16 mouse cellular contexts compared by ENCODE assay signal in the genomic region with DNA sequence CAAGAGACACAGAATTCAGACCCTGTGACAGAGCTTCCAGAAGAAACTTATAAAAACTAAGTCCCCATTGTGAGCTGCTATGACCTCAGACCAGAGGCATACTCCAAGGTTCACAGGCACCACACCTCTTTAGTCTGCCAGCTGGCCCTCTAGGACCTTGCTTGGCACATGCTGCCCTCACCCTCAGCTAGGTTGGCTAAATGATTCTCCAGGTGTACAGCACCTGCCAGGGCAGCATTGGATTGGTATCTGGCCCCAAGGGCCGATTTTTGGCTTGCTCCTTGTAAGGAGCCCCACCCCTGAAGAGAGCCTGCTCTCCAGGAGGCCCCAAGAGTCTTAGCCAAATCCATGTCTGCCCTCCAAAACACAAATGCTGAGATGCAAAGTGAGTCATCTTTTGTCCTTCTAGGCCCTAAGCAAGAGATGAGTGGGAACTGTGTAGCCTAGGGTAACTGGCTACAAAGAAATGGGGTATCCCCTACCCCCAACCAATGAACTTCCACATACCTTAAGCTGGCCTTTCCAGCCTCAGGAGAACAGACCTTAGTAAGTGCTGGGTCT. TPM values are rescaled to one million over a fixed set of nuclear protein-coding genes. Genes with fewer than 3 reads are reported as not detected.
DNase-seq lines count a peak whose midpoint lies in the region; ATAC-seq and TF ChIP-seq lines count a peak whose summit lies in the region.
"Had no signal": no experiment of that assay in that cellular context is flagged by ENCODE, and none has a peak within 500 bp of the region (broad histone marks: within the 10 kb centered on the region; RNA-seq: fewer than 3 reads in every experiment).

No protein-coding gene starts in this region.

- peak overlapping the region; percentile 21; the same call in 1 of the 2 replicates for H3K9ac ChIP-seq in hindbrain, postnatal 0 days (replicated peaks; ENCODE audit: low read length)
- H3K9ac ChIP-seq in liver, adult 2 months (ENCODE audit: low read depth, low read length) = no peak overlapping the region
- no peak overlapping the region for H3K9ac ChIP-seq in liver, embryonic 11.5 days (ENCODE audit: low read depth, low read length)
- H3K9ac ChIP-seq in liver, embryonic 14.5 days (replicated peaks) = peak overlapping the region; percentile 12; the same call in 1 of the 2 replicates
- H3K9ac ChIP-seq: embryonic facial prominence, embryonic 12.5 days; hindbrain, embryonic 15.5 days had no signal

- WGBS in hindbrain, postnatal 0 days = 58% methylated on average over 1 of the region's 1 CpGs
- WGBS in hindbrain, embryonic 10.5 days = 83% methylated on average over 1 of the region's 1 CpGs
- WGBS in liver, adult 2 months = 13% methylated on average over 1 of the region's 1 CpGs
- 57% methylated on average over 1 of the region's 1 CpGs for WGBS in liver, embryonic 11.5 days
- 42% methylated on average over 1 of the region's 1 CpGs for WGBS in liver, embryonic 14.5 days (ENCODE audit: insufficient replicate concordance)

- H3K4me1 ChIP-seq in hindbrain, postnatal 0 days (ENCODE audit: insufficient read depth, low read length) = peaks cover 17% of the 10 kb centered on the region
- H3K4me1 ChIP-seq in hindbrain, embryonic 10.5 days (replicated peaks) = peaks cover 57% of the 10 kb centered on the region
- peaks cover 37% of the 10 kb centered on the region for H3K4me1 ChIP-seq in liver, adult 2 months (ENCODE audit: control insufficient read depth, insufficient read depth, low read length)
- peaks cover 64% of the 10 kb centered on the region for H3K4me1 ChIP-seq in liver, embryonic 11.5 days (replicated peaks; ENCODE audit: control insufficient read depth, insufficient read depth, low read length)
- peaks cover 36 to 56% of the 10 kb centered on the region in 2 experiments for H3K4me1 ChIP-seq in liver, embryonic 14.5 days (replicated peaks; ENCODE audit: control insufficient read depth in 2 of 2, insufficient read depth in 2 of 2, low read length in 1 of 2)

- no peak overlapping the region for H3K4me2 ChIP-seq in hindbrain, postnatal 0 days (ENCODE audit: low read depth, low read length)
- no peak overlapping the region for H3K4me2 ChIP-seq in liver, embryonic 11.5 days
- H3K4me2 ChIP-seq in liver, embryonic 14.5 days (ENCODE audit: low read depth) = no peak overlapping the region
- H3K4me2 ChIP-seq: embryonic facial prominence, embryonic 12.5 days; hindbrain, embryonic 15.5 days; neural tube, embryonic 12.5 days had no signal

- H3K27me3 ChIP-seq in hindbrain, postnatal 0 days (ENCODE audit: insufficient read depth, low read length) = no peaks in the 10 kb centered on the region
- H3K27me3 ChIP-seq in hindbrain, embryonic 10.5 days (ENCODE audit: insufficient read depth, poor library complexity, severe bottlenecking) = no peaks in the 10 kb centered on the region
- no peaks in the 10 kb centered on the region for H3K27me3 ChIP-seq in liver, adult 2 months (ENCODE audit: control insufficient read depth, insufficient read depth, low read length)
- H3K27me3 ChIP-seq in liver, embryonic 11.5 days (replicated peaks; ENCODE audit: control insufficient read depth, insufficient read depth, low read length) = no peaks in the 10 kb centered on the region
- H3K27me3 ChIP-seq in liver, embryonic 14.5 days (ENCODE audit: control insufficient read depth, insufficient read depth, low read length) = no peaks in the 10 kb centered on the region
- H3K27me3 ChIP-seq: embryonic facial prominence, embryonic 12.5 days; hindbrain, embryonic 15.5 days; neural tube, embryonic 12.5 days had no signal

- peak; percentile 57 for DNase-seq in cerebellum, adult 9-11 months
- no peak for DNase-seq in cerebellum, adult 11 months
- DNase-seq in hindbrain, postnatal 0 days (ENCODE audit: low spot score) = no peak
- DNase-seq in hindbrain, embryonic 10.5 days (ENCODE audit: low spot score) = no peak
- DNase-seq in liver, adult 2 months (ENCODE audit: extremely low read depth, low read depth, low spot score) = peak; percentile 91
- no peak for DNase-seq in liver, embryonic 11.5 days (ENCODE audit: low spot score)
- DNase-seq in liver, embryonic 14.5 days (ENCODE audit: low read depth in 3 of 3, low spot score in 3 of 3) = no peak
- DNase-seq in layer of hippocampus, postnatal 14 days (ENCODE audit: low spot score in 2 of 2) = no peak
- DNase-seq: adrenal gland, adult 8-10 months; lung, postnatal 14 days; right cerebral cortex, postnatal 14 days had no signal

- H3K9me3 ChIP-seq in hindbrain, postnatal 0 days (ENCODE audit: low read length) = no peaks in the 10 kb centered on the region
- no peaks in the 10 kb centered on the region for H3K9me3 ChIP-seq in hindbrain, embryonic 10.5 days
- H3K9me3 ChIP-seq in liver, embryonic 11.5 days (ENCODE audit: control insufficient read depth, low read length) = no peaks in the 10 kb centered on the region
- H3K9me3 ChIP-seq in liver, embryonic 14.5 days (ENCODE audit: control insufficient read depth, low read length) = no peaks in the 10 kb centered on the region
- H3K9me3 ChIP-seq: embryonic facial prominence, embryonic 12.5 days; hindbrain, embryonic 15.5 days; neural tube, embryonic 12.5 days had no signal

- no peak for TF ChIP-seq CTCF in hindbrain, postnatal 0 days (IDR thresholded peaks at IDR 0.05; ENCODE audit: low read depth)
- TF ChIP-seq CTCF in liver, adult 2 months (IDR thresholded peaks at IDR 0.05; ENCODE audit: low read depth, low read length) = no peak
- no peak for TF ChIP-seq CTCF in liver, embryonic 14.5 days (IDR thresholded peaks at IDR 0.05; ENCODE audit: low read depth)

- peaks cover 73% of the 10 kb centered on the region for H3K79me2 ChIP-seq in liver, adult 2 months (ENCODE audit: control insufficient read depth, insufficient read depth, low read length)

- H3K27ac ChIP-seq in hindbrain, postnatal 0 days = no peak overlapping the region
- H3K27ac ChIP-seq in hindbrain, embryonic 10.5 days = no peak overlapping the region
- H3K27ac ChIP-seq in liver, adult 2 months (replicated peaks; ENCODE audit: insufficient read depth, low read depth, low read length) = no peak overlapping the region
- no peak overlapping the region for H3K27ac ChIP-seq in liver, embryonic 11.5 days (ENCODE audit: low read depth, low read length)
- H3K27ac ChIP-seq in liver, embryonic 14.5 days = no peak overlapping the region
- H3K27ac ChIP-seq: embryonic facial prominence, embryonic 12.5 days; hindbrain, embryonic 15.5 days; neural tube, embryonic 12.5 days had no signal

- no peak for TF ChIP-seq POLR2A in liver, adult 2 months (IDR thresholded peaks at IDR 0.05; ENCODE audit: extremely low read depth, insufficient read depth, low read length)

- ATAC-seq in hindbrain, postnatal 0 days = no peak
- ATAC-seq in liver, embryonic 11.5 days (replicated peaks; ENCODE audit: low FRiP score) = no peak
- no peak for ATAC-seq in liver, embryonic 14.5 days (ENCODE audit: insufficient read depth)

- 0 out of 2 replicates have a peak, but pooled peaks cover 5% of the 10 kb centered on the region for H3K36me3 ChIP-seq in hindbrain, postnatal 0 days (ENCODE audit: insufficient read depth, low read length)
- H3K36me3 ChIP-seq in hindbrain, embryonic 10.5 days = peaks cover 76% of the 10 kb centered on the region
- peaks cover 7% of the 10 kb centered on the region; the same call in 1 of the 2 replicates for H3K36me3 ChIP-seq in liver, adult 2 months (ENCODE audit: control insufficient read depth, insufficient read depth, low read length)
- peaks cover 19% of the 10 kb centered on the region for H3K36me3 ChIP-seq in liver, embryonic 11.5 days (ENCODE audit: control insufficient read depth, insufficient read depth, low read length)
- H3K36me3 ChIP-seq in liver, embryonic 14.5 days (replicated peaks; ENCODE audit: control insufficient read depth, insufficient read depth, low read depth) = peaks cover 54% of the 10 kb centered on the region

- no peak overlapping the region for H3K4me3 ChIP-seq in hindbrain, postnatal 0 days (ENCODE audit: low read length)
- no peak overlapping the region for H3K4me3 ChIP-seq in hindbrain, embryonic 10.5 days
- no peak overlapping the region for H3K4me3 ChIP-seq in liver, adult 2 months (ENCODE audit: insufficient read depth, low read depth, low read length)
- H3K4me3 ChIP-seq in liver, embryonic 11.5 days (ENCODE audit: low read depth, low read length) = no peak overlapping the region
- H3K4me3 ChIP-seq in liver, embryonic 14.5 days (ENCODE audit: insufficient read depth in 1 of 2, low read depth in 2 of 2, low read length in 2 of 2) = no peak overlapping the region
- H3K4me3 ChIP-seq: embryonic facial prominence, embryonic 12.5 days; hindbrain, embryonic 15.5 days; neural tube, embryonic 12.5 days had no signal

- no peak for TF ChIP-seq EP300 in liver, embryonic 14.5 days (IDR thresholded peaks at IDR 0.05; ENCODE audit: low read depth)

RNA-seq across cellular contexts. Expression of gene Upf1, which starts 5.1 kb away (rescaled TPM):
- 40.4 and 48.4 TPM in 2 replicates for total RNA-seq in hindbrain, postnatal 0 days (2014; rRNA removed)
- 8.6 and 10.3 TPM in 2 replicates for polyA plus RNA-seq in hindbrain, postnatal 0 days (2015; fragmentation: Nextera tagmentation; extraction: Ambion mirVana)
- 19.0 and 25.0 TPM in 2 replicates for polyA plus RNA-seq in hindbrain, embryonic 10.5 days (2016; fragmentation: Nextera tagmentation; extraction: Ambion mirVana)
- total RNA-seq in liver, adult 2 months (2014; rRNA removed) = 19.0 and 26.3 TPM in 2 replicates
- 20.3 and 22.3 TPM in 2 replicates for polyA plus RNA-seq in liver, adult 2 months (2012; rRNA removed)
- polyA plus RNA-seq in liver, embryonic 11.5 days (2014; fragmentation: Nextera tagmentation; extraction: Ambion mirVana) = 21.1 and 23.7 TPM in 2 replicates
- polyA plus RNA-seq in liver, embryonic 14.5 days (2012; rRNA removed) = 12.3 and 14.1 TPM in 2 replicates
- 9.3 and 11.6 TPM in 2 replicates for polyA plus RNA-seq in liver, embryonic 14.5 days (2014; fragmentation: Nextera tagmentation; extraction: Ambion mirVana)
- total RNA-seq in layer of hippocampus, postnatal 14 days (2021) = 10 to 100 TPM; 50.3 to 54.9 TPM

RNA-seq across cellular contexts. Expression of gene Gdf1, which starts 18.3 kb away (rescaled TPM):
- total RNA-seq in hindbrain, postnatal 0 days (2014; rRNA removed) = 5.3 and 8.4 TPM in 2 replicates
- polyA plus RNA-seq in hindbrain, postnatal 0 days (2015; fragmentation: Nextera tagmentation; extraction: Ambion mirVana) = 6.0 and 6.9 TPM in 2 replicates
- polyA plus RNA-seq in hindbrain, embryonic 10.5 days (2016; fragmentation: Nextera tagmentation; extraction: Ambion mirVana) = 2.9 and 4.3 TPM in 2 replicates
- not detected in 2 replicates for total RNA-seq in liver, adult 2 months (2014; rRNA removed)
- polyA plus RNA-seq in liver, adult 2 months (2012; rRNA removed) = not detected in 2 replicates
- polyA plus RNA-seq in liver, embryonic 11.5 days (2014; fragmentation: Nextera tagmentation; extraction: Ambion mirVana) = 1.6 and 2.6 TPM in 2 replicates
- 0.16 and 0.22 TPM in 2 replicates for polyA plus RNA-seq in liver, embryonic 14.5 days (2012; rRNA removed)
- polyA plus RNA-seq in liver, embryonic 14.5 days (2014; fragmentation: Nextera tagmentation; extraction: Ambion mirVana) = not detected in 2 replicates
- total RNA-seq in layer of hippocampus, postnatal 14 days (2021) = 10 to 100 TPM; 11.2 to 22.7 TPM
- total RNA-seq: common myeloid progenitor, adult 5-6 weeks; megakaryocyte-erythroid progenitor cell, adult 5-6 weeks had no signal

RNA-seq across cellular contexts. Expression of gene Comp, which starts 25.4 kb away (rescaled TPM):
- total RNA-seq in hindbrain, postnatal 0 days (2014; rRNA removed) = 0.21 and 0.29 TPM in 2 replicates
- polyA plus RNA-seq in hindbrain, postnatal 0 days (2015; fragmentation: Nextera tagmentation; extraction: Ambion mirVana) = 0.25 and 0.33 TPM in 2 replicates
- 0.27 and 0.38 TPM in 2 replicates for polyA plus RNA-seq in hindbrain, embryonic 10.5 days (2016; fragmentation: Nextera tagmentation; extraction: Ambion mirVana)
- not detected in 2 replicates for total RNA-seq in liver, adult 2 months (2014; rRNA removed)
- 0.24 TPM in 1 of 2 replicates, not detected in the other for polyA plus RNA-seq in liver, adult 2 months (2012; rRNA removed)
- 0.43 and 0.48 TPM in 2 replicates for polyA plus RNA-seq in liver, embryonic 11.5 days (2014; fragmentation: Nextera tagmentation; extraction: Ambion mirVana)
- polyA plus RNA-seq in liver, embryonic 14.5 days (2012; rRNA removed) = 0.39 and 0.47 TPM in 2 replicates
- 0.29 and 0.85 TPM in 2 replicates for polyA plus RNA-seq in liver, embryonic 14.5 days (2014; fragmentation: Nextera tagmentation; extraction: Ambion mirVana)
- under 1 TPM; 0.21 to 0.30 TPM for total RNA-seq in layer of hippocampus, postnatal 14 days (2021)

RNA-seq across cellular contexts. Expression of gene Cers1, which starts 32.4 kb away (rescaled TPM):
- total RNA-seq in hindbrain, postnatal 0 days (2014; rRNA removed) = 92.5 and 101 TPM in 2 replicates
- polyA plus RNA-seq in hindbrain, postnatal 0 days (2015; fragmentation: Nextera tagmentation; extraction: Ambion mirVana) = 43.4 and 45.5 TPM in 2 replicates
- polyA plus RNA-seq in hindbrain, embryonic 10.5 days (2016; fragmentation: Nextera tagmentation; extraction: Ambion mirVana) = 3.0 and 7.3 TPM in 2 replicates
- not detected in 2 replicates for total RNA-seq in liver, adult 2 months (2014; rRNA removed)
- polyA plus RNA-seq in liver, adult 2 months (2012; rRNA removed) = 0.04 TPM in 2 replicates
- 1.1 and 1.2 TPM in 2 replicates for polyA plus RNA-seq in liver, embryonic 11.5 days (2014; fragmentation: Nextera tagmentation; extraction: Ambion mirVana)
- 0.09 and 0.14 TPM in 2 replicates for polyA plus RNA-seq in liver, embryonic 14.5 days (2012; rRNA removed)
- polyA plus RNA-seq in liver, embryonic 14.5 days (2014; fragmentation: Nextera tagmentation; extraction: Ambion mirVana) = not detected in 2 replicates
- total RNA-seq in layer of hippocampus, postnatal 14 days (2021) = 100 to 1,000 TPM; 107 to 119 TPM
- total RNA-seq: common myeloid progenitor, adult 5-6 weeks; megakaryocyte-erythroid progenitor cell, adult 5-6 weeks had no signal

RNA-seq across cellular contexts. Expression of gene Cope, which starts 45.6 kb away (rescaled TPM):
- 126 and 159 TPM in 2 replicates for total RNA-seq in hindbrain, postnatal 0 days (2014; rRNA removed)
- 286 and 291 TPM in 2 replicates for polyA plus RNA-seq in hindbrain, postnatal 0 days (2015; fragmentation: Nextera tagmentation; extraction: Ambion mirVana)
- 324 and 329 TPM in 2 replicates for polyA plus RNA-seq in hindbrain, embryonic 10.5 days (2016; fragmentation: Nextera tagmentation; extraction: Ambion mirVana)
- total RNA-seq in liver, adult 2 months (2014; rRNA removed) = 169 and 197 TPM in 2 replicates
- polyA plus RNA-seq in liver, adult 2 months (2012; rRNA removed) = 327 and 394 TPM in 2 replicates
- polyA plus RNA-seq in liver, embryonic 11.5 days (2014; fragmentation: Nextera tagmentation; extraction: Ambion mirVana) = 281 and 298 TPM in 2 replicates
- polyA plus RNA-seq in liver, embryonic 14.5 days (2012; rRNA removed) = 138 and 180 TPM in 2 replicates
- polyA plus RNA-seq in liver, embryonic 14.5 days (2014; fragmentation: Nextera tagmentation; extraction: Ambion mirVana) = 164 and 171 TPM in 2 replicates
- total RNA-seq in layer of hippocampus, postnatal 14 days (2021) = 100 to 1,000 TPM; 134 to 148 TPM

Comparison
In these comparisons a context has a peak if more than half of its experiments do, and no peak if none do; other contexts are left out.
1. DNase-seq: peak in cerebellum, adult 9-11 months (single experiment) and liver, adult 2 months (single experiment); none in cerebellum, adult 11 months (single experiment), hindbrain, postnatal 0 days (single experiment), hindbrain, embryonic 10.5 days (single experiment), liver, embryonic 11.5 days (single experiment), liver, embryonic 14.5 days (0 of 3) and layer of hippocampus, postnatal 14 days (0 of 2).
2. H3K9ac ChIP-seq: peak in hindbrain, postnatal 0 days (single experiment) and liver, embryonic 14.5 days (single experiment); none in liver, adult 2 months (single experiment) and liver, embryonic 11.5 days (single experiment).